Mouse (Mus musculus): ENCODE measurements around the gene Rmdn2. TPM values are rescaled to one million over a fixed set of nuclear protein-coding genes. Genes with fewer than 3 reads are reported as not detected.
A peak's percentile ranks its signal among the peaks of the same experiment; 100 is the strongest.

Rmdn2 gene
- polyA plus RNA-seq, 1 experiment from 2014 or later: 13.3 TPM

DNA sequence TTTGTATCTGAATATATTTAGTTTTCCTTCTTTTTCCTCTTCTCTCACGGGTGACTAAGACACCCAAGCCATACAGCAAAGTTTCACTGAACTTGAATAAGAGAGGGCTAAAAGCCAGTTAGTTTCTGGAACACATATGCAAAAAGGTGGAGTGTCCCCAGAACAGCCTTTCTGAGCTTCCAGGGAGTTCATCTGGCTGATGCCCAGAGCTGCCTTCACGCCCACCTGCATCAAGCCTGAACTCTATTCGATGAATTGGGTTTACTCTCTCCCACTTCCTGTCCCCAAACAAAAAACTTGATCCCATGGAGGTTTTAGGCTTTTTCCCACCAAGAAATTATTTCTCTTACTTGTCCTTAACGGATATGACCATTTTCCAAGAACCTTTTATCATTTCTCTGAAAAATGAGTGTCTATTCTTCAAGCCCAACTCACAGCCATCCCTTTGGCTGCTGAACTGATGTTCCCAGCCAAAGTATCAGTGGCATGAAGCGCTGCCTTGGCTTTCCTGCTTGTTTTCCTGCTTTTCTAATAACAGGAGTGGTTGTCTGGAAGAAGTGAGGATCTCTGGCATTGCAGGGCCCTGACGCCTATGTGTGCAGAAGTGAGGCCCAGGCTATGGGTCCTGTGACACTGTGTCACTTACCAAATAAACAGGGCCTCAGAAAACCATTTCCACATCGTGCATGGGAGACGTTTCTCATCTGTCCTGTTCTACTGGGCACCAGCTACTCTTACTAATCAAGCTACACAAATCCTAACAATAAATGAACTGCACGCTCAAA lies 94.2 kb downstream of the Rmdn2 start:
- no peak for TF ChIP-seq CTCF (IDR thresholded peaks at IDR 0.05; ENCODE audit: low read depth)
- ATAC-seq (ENCODE audit: insufficient read depth): no peak
- no peaks in the 10 kb centered on the region for H3K4me1 ChIP-seq (ENCODE audit: insufficient read depth)
- H3K9me3 ChIP-seq (ENCODE audit: low read depth, low read length): no peaks in the 10 kb centered on the region
- 59% methylated on average over 9 of the region's 9 CpGs for WGBS
- no peak for DNase-seq
- H3K4me3 ChIP-seq (ENCODE audit: low read depth, low read length): no peak overlapping the region
- no peak overlapping the region for H3K27ac ChIP-seq (ENCODE audit: low read depth)
- no peak overlapping the region for H3K4me2 ChIP-seq
- H3K36me3 ChIP-seq (ENCODE audit: insufficient read depth): no peaks in the 10 kb centered on the region
- H3K27me3 ChIP-seq (ENCODE audit: insufficient read depth, low read length): no peaks in the 10 kb centered on the region
- no peak overlapping the region for H3K9ac ChIP-seq

DNA sequence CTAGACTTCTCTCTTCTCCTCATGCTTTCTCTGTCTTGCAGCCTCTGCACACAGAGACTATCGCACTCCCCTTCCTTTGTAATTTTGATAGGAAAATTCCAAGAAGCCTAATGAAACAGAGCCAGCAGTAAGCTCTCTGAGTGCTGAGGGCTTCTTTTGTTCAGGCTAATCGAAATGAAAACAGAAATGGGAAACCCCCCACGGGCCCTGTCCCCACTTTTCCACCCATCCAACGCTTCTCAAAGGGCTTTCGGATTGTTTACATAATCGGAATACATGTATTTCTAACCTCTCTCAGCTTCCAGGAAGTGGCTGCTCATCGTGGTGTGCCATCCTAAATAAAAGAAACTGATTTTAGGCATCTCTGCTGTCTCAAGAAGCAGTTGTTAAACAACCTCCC lies 96.5 kb downstream of the Rmdn2 start:
- peaks cover 19% of the 10 kb centered on the region for H3K27me3 ChIP-seq (ENCODE audit: insufficient read depth, low read length)
- no peak overlapping the region for H3K27ac ChIP-seq (ENCODE audit: low read depth)
- DNase-seq: no peak
- peaks cover 7% of the 10 kb centered on the region; the same call in 1 of the 2 replicates for H3K4me1 ChIP-seq (ENCODE audit: insufficient read depth)
- H3K9ac ChIP-seq: no peak overlapping the region
- no peaks in the 10 kb centered on the region for H3K9me3 ChIP-seq (ENCODE audit: low read depth, low read length)
- no peak for TF ChIP-seq CTCF (IDR thresholded peaks at IDR 0.05; ENCODE audit: low read depth)
- H3K4me2 ChIP-seq: no peak overlapping the region
- no peak for ATAC-seq (ENCODE audit: insufficient read depth)
- no peak overlapping the region for H3K4me3 ChIP-seq (ENCODE audit: low read depth, low read length)
- 6% methylated on average over 7 of the region's 7 CpGs for WGBS
- H3K36me3 ChIP-seq (ENCODE audit: insufficient read depth): no peaks in the 10 kb centered on the region

DNA sequence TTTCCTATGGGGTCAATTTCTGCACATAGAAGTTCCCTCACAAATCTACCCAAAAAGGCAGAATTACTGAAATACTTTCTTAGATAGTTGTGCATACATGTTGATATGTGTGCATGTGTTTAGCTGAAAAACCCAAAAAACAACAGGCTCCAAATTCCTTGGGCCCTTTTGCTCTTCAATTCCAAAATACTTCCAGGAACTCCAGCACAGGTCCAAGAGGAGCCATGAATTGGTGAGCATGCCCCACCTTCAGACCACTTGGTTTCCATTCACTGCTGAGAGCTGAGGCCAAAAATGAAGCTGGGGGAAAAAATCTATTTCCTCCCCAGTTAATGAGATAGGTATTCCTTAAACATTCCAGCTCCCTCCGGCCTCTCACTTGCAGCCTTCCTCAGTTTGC lies 98.1 kb downstream of the Rmdn2 start:
- Histone ChIP-seq H3K36me3 (ENCODE audit: insufficient read depth) (no peaks in the 10 kb centered on the region), H3K9ac (no peak overlapping the region), H3K4me1 (ENCODE audit: insufficient read depth) (peaks cover 19% of the 10 kb centered on the region; the same call in 1 of the 2 replicates), H3K4me3 (ENCODE audit: low read depth, low read length) (no peak overlapping the region), H3K9me3 (ENCODE audit: low read depth, low read length) (no peaks in the 10 kb centered on the region), H3K4me2 (no peak overlapping the region), H3K27ac (ENCODE audit: low read depth) (no peak overlapping the region), H3K27me3 (ENCODE audit: insufficient read depth, low read length) (peaks cover 34% of the 10 kb centered on the region)
- 62% methylated on average over 1 of the region's 1 CpGs for WGBS
- TF ChIP-seq CTCF (IDR thresholded peaks at IDR 0.05; ENCODE audit: low read depth): no peak
- DNase-seq: no peak
- ATAC-seq (ENCODE audit: insufficient read depth): no peak

DNA sequence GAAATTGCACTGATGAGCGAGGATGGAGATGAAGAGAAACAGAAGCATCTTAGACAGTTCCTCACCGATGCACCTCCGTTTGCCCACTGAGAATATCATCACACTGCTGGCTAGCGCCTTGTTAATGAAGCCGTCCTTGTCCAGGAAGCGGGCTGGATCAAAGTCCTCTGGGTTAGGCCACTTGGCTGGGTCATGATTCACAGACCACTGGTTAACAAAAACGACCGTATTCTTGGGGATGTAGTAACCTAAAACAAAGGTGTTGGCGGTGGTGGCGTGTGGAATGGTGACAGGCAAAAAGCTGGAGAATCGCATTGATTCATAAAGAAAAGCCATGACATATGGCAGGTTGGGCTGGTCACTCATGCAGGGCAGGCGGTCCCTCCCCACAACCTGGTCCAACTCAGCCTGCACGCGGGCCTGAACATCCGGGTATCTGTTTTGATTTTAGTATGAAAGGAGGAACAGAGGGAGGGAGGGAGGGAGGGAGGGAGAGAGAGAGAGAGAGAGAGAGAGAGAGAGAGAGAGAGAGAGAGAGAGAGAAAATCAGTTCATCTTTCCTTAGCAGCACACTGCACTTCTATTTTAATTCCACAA lies 98.7 kb downstream of the Rmdn2 start:
- Histone ChIP-seq H3K27ac (ENCODE audit: low read depth) (no peak overlapping the region), H3K4me1 (ENCODE audit: insufficient read depth) (peaks cover 22% of the 10 kb centered on the region; the same call in 1 of the 2 replicates), H3K9ac (no peak overlapping the region), H3K27me3 (ENCODE audit: insufficient read depth, low read length) (peaks cover 41% of the 10 kb centered on the region), H3K4me2 (no peak overlapping the region), H3K4me3 (ENCODE audit: low read depth, low read length) (no peak overlapping the region), H3K36me3 (ENCODE audit: insufficient read depth) (no peaks in the 10 kb centered on the region), H3K9me3 (ENCODE audit: low read depth, low read length) (no peaks in the 10 kb centered on the region)
- 29% methylated on average over 15 of the region's 15 CpGs for WGBS
- DNase-seq (no peak), ATAC-seq (ENCODE audit: insufficient read depth) (no peak)
- TF ChIP-seq CTCF (IDR thresholded peaks at IDR 0.05; ENCODE audit: low read depth): no peak

DNA sequence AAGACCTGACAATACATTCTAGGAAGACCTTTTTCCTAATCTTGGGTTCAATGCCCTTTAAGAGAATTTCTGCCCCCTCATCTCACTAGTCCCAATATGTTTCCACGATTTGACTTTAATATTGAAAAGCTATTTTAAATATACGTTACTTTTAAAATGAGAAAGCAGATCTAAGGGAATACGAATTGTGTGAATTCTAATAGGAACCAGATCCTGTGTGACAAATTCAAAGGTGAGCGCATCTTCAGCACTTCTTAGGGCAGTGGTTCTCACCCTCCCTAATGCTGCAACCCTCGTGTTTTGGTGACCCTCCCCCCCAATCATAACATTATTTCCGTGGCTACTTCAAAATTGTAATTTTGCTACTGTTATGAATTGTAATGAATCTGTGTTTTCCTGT lies 100.3 kb downstream of the Rmdn2 start:
- Histone ChIP-seq H3K4me2 (no peak overlapping the region; the same call in 1 of the 2 replicates), H3K27ac (ENCODE audit: low read depth) (no peak overlapping the region), H3K9ac (no peak overlapping the region), H3K4me3 (ENCODE audit: low read depth, low read length) (no peak overlapping the region; the same call in 1 of the 2 replicates), H3K36me3 (ENCODE audit: insufficient read depth) (no peaks in the 10 kb centered on the region), H3K4me1 (ENCODE audit: insufficient read depth) (peaks cover 22% of the 10 kb centered on the region; the same call in 1 of the 2 replicates), H3K9me3 (ENCODE audit: low read depth, low read length) (no peaks in the 10 kb centered on the region), H3K27me3 (ENCODE audit: insufficient read depth, low read length) (peaks cover 41% of the 10 kb centered on the region)
- DNase-seq (no peak), ATAC-seq (ENCODE audit: insufficient read depth) (no peak)
- WGBS: 33% methylated on average over 6 of the region's 6 CpGs
- no peak for TF ChIP-seq CTCF (IDR thresholded peaks at IDR 0.05; ENCODE audit: low read depth)

DNA sequence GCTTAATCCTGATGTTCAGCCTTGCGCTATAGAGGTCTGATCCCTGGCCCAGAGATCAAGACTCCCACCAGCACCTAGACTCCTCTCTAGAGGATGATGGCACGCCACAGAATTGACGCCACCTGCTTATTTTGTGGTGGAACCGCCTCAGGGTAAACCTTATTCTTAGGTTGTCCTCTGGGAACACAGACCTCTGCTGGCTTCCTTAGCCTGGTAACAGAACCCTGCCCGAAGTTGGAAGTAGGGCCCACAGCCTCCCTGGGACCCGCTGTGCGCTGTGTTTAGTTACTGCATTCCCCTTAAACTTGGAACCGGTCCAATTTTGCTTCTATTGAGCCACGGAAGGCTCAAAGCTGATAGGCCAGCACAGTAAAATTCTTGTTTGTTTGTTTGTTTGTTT lies 100.9 kb downstream of the Rmdn2 start:
- TF ChIP-seq CTCF (IDR thresholded peaks at IDR 0.05; ENCODE audit: low read depth): no peak
- peaks cover 22% of the 10 kb centered on the region; the same call in 1 of the 2 replicates for H3K4me1 ChIP-seq (ENCODE audit: insufficient read depth)
- 19% methylated on average over 9 of the region's 9 CpGs for WGBS
- no peak overlapping the region for H3K9ac ChIP-seq
- ATAC-seq (ENCODE audit: insufficient read depth) (no peak), DNase-seq (peak; percentile 81)
- H3K36me3 ChIP-seq (ENCODE audit: insufficient read depth): no peaks in the 10 kb centered on the region
- H3K9me3 ChIP-seq (ENCODE audit: low read depth, low read length): no peaks in the 10 kb centered on the region
- H3K4me3 ChIP-seq (ENCODE audit: low read depth, low read length): peak overlapping the region; percentile 47; the same call in 1 of the 2 replicates
- H3K27me3 ChIP-seq (ENCODE audit: insufficient read depth, low read length): peaks cover 42% of the 10 kb centered on the region
- H3K4me2 ChIP-seq: peak overlapping the region; percentile 91
- no peak overlapping the region for H3K27ac ChIP-seq (ENCODE audit: low read depth)

DNA sequence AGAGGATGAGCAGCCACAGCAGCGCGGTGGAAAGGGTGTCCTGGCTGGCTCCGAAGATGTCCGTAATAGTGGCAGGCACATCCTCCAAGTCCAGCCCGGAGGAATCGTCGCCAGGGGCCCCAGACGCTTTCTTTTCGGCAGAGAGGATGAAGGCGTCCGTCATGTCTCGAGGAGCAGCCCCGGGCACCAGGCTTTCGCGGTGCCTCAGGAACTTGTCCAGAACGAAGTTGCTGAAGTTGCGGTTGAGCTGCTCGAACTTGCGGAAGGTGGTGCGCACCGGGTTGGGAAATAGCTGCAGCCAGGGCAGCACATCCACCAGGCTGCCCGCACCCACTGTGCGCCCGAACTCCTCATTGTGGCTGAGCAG lies 101.6 kb downstream of the Rmdn2 start:
- H3K27me3 ChIP-seq (ENCODE audit: insufficient read depth, low read length): peaks cover 45% of the 10 kb centered on the region
- WGBS: under 1% methylated on average over 24 of the region's 24 CpGs
- H3K4me3 ChIP-seq (ENCODE audit: low read depth, low read length): peak overlapping the region; percentile 47
- H3K9me3 ChIP-seq (ENCODE audit: low read depth, low read length): no peaks in the 10 kb centered on the region
- H3K36me3 ChIP-seq (ENCODE audit: insufficient read depth): no peaks in the 10 kb centered on the region
- no peak for TF ChIP-seq CTCF (IDR thresholded peaks at IDR 0.05; ENCODE audit: low read depth)
- peak overlapping the region; percentile 46; the same call in 1 of the 2 replicates for H3K9ac ChIP-seq
- H3K4me1 ChIP-seq (ENCODE audit: insufficient read depth): peaks cover 22% of the 10 kb centered on the region; the same call in 1 of the 2 replicates
- DNase-seq (peak; percentile 48), ATAC-seq (ENCODE audit: insufficient read depth) (no peak)
- no peak overlapping the region for H3K27ac ChIP-seq (ENCODE audit: low read depth)
- peak overlapping the region; percentile 91 for H3K4me2 ChIP-seq
